Mouse (Mus musculus): Measurements from ENCODE around the gene Olfr56. TPM values are rescaled to one million over a fixed set of nuclear protein-coding genes. Genes with fewer than 3 reads are reported as not detected.

Gene Olfr56
- polyA plus RNA-seq, 1 experiment: 0.49 TPM

GRCm38 (mm10) chr11:49091171-49091570 is 112.5 kb downstream of the Olfr56 start:
- no peak for DNase-seq (ENCODE audit: low read depth)

- no peak for DNase-seq (ENCODE audit: low read depth)
These were observed 113.4 kb downstream of the Olfr56 start for GRCm38 (mm10) chr11:49092053-49092586.

- no peak for DNase-seq (ENCODE audit: low read depth)
These were observed 114.1 kb downstream of the Olfr56 start for GRCm38 (mm10) chr11:49092786-49093185.

GRCm38 (mm10) chr11:49093861-49094660 is 115.4 kb downstream of the Olfr56 start:
- no peak for DNase-seq (ENCODE audit: low read depth)

- no peak for DNase-seq (ENCODE audit: low read depth)
These were observed 116.7 kb downstream of the Olfr56 start for GRCm38 (mm10) chr11:49095367-49095766.

- DNase-seq (ENCODE audit: low read depth): no peak
These were observed 121.7 kb downstream of the Olfr56 start for GRCm38 (mm10) chr11:49100409-49100808.

- no peak for DNase-seq (ENCODE audit: low read depth)
These were observed 122.8 kb downstream of the Olfr56 start for GRCm38 (mm10) chr11:49101500-49101899.

- DNase-seq (ENCODE audit: low read depth): peak; percentile 13
These were observed 124.5 kb downstream of the Olfr56 start for GRCm38 (mm10) chr11:49103047-49103693.

GRCm38 (mm10) chr11:49105752-49106151 is 127.1 kb downstream of the Olfr56 start:
- DNase-seq (ENCODE audit: low read depth): no peak

GRCm38 (mm10) chr11:49107650-49108537 is 129.2 kb downstream of the Olfr56 start:
- DNase-seq (ENCODE audit: low read depth): no peak

GRCm38 (mm10) chr11:49108833-49109232 is 130.1 kb downstream of the Olfr56 start:
- DNase-seq (ENCODE audit: low read depth): no peak

- no peak for DNase-seq (ENCODE audit: low read depth)
These were observed 132.3 kb downstream of the Olfr56 start for GRCm38 (mm10) chr11:49111000-49111399.

GRCm38 (mm10) chr11:49112624-49113219 is 134.0 kb downstream of the Olfr56 start:
- DNase-seq (ENCODE audit: low read depth): no peak

- no peak for DNase-seq (ENCODE audit: low read depth)
These were observed 135.5 kb downstream of the Olfr56 start for GRCm38 (mm10) chr11:49114158-49114557.

GRCm38 (mm10) chr11:49114774-49115173 is 136.1 kb downstream of the Olfr56 start, which contains the start of gene Olfr1396:
Gene Olfr1396 (minus strand): TSS chr11:49114874.
- no peak for DNase-seq (ENCODE audit: low read depth)

- DNase-seq (ENCODE audit: low read depth): no peak
These were observed 140.9 kb downstream of the Olfr56 start for GRCm38 (mm10) chr11:49119635-49120034.

- no peak for DNase-seq (ENCODE audit: low read depth)
These were observed 145.5 kb downstream of the Olfr56 start for GRCm38 (mm10) chr11:49124169-49124568.

- DNase-seq (ENCODE audit: low read depth): no peak
These were observed 163.3 kb downstream of the Olfr56 start, which contains the start of gene Olfr1395 for GRCm38 (mm10) chr11:49141974-49142373. Gene Olfr1395 (plus strand): TSS chr11:49142274.

- DNase-seq (ENCODE audit: low read depth): no peak
These were observed 175.4 kb downstream of the Olfr56 start, which contains the start of gene Olfr1394 for GRCm38 (mm10) chr11:49154077-49154476. Gene Olfr1394 (plus strand): TSS chr11:49154377.

- DNase-seq (ENCODE audit: low read depth): no peak
These were observed 178.4 kb downstream of the Olfr56 start for GRCm38 (mm10) chr11:49156821-49157814.

All from gonadal fat pad, adult 2 months (tissue).